Mouse (Mus musculus) kidney, postnatal 0 days (tissue): ENCODE data around the gene Serpina9. TPM values are rescaled to one million over a fixed set of nuclear protein-coding genes. Genes with fewer than 3 reads are reported as not detected.

Experiments used
- ATAC-seq: fragments of 200-750 bp; cut with Nextera tagmentation; replicated peaks from 2 replicates; pipeline ENCODE4 v1.8.0; 2017; ENCODE audit warnings: low read depth, moderate number of reproducible peaks, moderate TSS enrichment, moderate library complexity; ENCODE audit not compliant: low FRiP score
- DNase-seq: peaks from one replicate; pipeline ENCODE4 v3.0.0-alpha.2; 2016; ENCODE audit warnings: low spot score
- H3K27ac ChIP-seq: fragments of 300-500 bp; sonication (generic); 2 replicates; pipeline ENCODE4 v1.5.1; 2014; ENCODE audit warnings: mild to moderate bottlenecking
- H3K27me3 ChIP-seq: fragments of 300-500 bp; sonication (generic); 2 replicates; pipeline ENCODE4 v1.6.1; 2014; ENCODE audit warnings: low read length, mixed read lengths; ENCODE audit not compliant: insufficient read depth
- H3K36me3 ChIP-seq: fragments of 300-500 bp; sonication (generic); 2 replicates; pipeline ENCODE4 v1.6.1; 2014; ENCODE audit warnings: low read length, mixed read lengths; ENCODE audit not compliant: insufficient read depth
- H3K4me1 ChIP-seq: fragments of 300-500 bp; sonication (generic); replicated peaks from 2 replicates; pipeline ENCODE4 v1.6.1; 2014; ENCODE audit warnings: antibody characterized with exemption, low read length, mixed read lengths; ENCODE audit not compliant: insufficient read depth
- H3K4me2 ChIP-seq: fragments of 300-500 bp; sonication (generic); 2 replicates; pipeline ENCODE4 v1.6.1; 2014; ENCODE audit warnings: mild to moderate bottlenecking, low read length, moderate library complexity, mixed read lengths
- H3K4me3 ChIP-seq: fragments of 300-500 bp; sonication (generic); replicated peaks from 2 replicates; pipeline ENCODE4 v1.5.1; 2014; ENCODE audit warnings: low read depth, low read length
- H3K9ac ChIP-seq: fragments of 300-500 bp; sonication (generic); 2 replicates; pipeline ENCODE4 v1.6.1; 2014; ENCODE audit warnings: low read depth, low read length
- H3K9me3 ChIP-seq: fragments of 300-500 bp; sonication (generic); replicated peaks from 2 replicates; pipeline ENCODE4 v1.6.1; 2016; ENCODE audit warnings: low read length, inconsistent platforms, mixed read lengths
- CTCF ChIP-seq: IDR thresholded peaks from 2 replicates; pipeline ENCODE4 v1.5.1; 2016; ENCODE audit warnings: antibody characterized with exemption, low read depth, mild to moderate bottlenecking, moderate library complexity
- WGBS: fragments of 180-500 bp; shearing (Covaris S2); extraction: QIAGEN DNeasy Blood & Tissue Kit; methylation state at CpG from one replicate; pipeline ENCODE4 v1.1.7; 2014; 5-methylcytosine and 5-hydroxymethylcytosine counted together
- polyA plus RNA-seq: library from polyadenylated mRNA; unstranded; fragments of >200 nt; fragmentation: Nextera tagmentation; extraction: Ambion mirVana; gene quantifications from 2 replicates; pipeline ENCODE4 v1.2.1, GENCODE M21; 2015

Gene Serpina9
- polyA plus RNA-seq, 1 experiment from 2014 or later = not detected

DNA sequence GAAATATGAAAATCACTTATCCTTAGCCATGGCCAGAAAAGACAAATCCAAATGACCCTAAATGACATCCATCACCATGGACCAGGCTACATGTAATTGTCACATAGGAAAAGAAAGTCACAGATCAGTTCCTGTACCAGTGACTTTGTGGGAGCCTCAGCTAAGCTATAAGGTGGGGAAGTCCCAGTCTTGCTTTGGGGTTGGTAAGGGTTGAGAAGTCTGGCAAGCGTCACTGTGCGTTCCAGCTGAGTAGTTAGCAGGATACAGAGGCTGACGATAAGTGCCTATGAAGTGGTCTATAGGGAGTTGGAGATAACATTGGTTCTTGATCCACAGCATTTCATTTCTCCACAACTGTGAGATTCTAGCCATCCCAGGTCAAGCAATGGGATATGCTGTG is 1.7 kb upstream of the Serpina9 start:
- 0 out of 2 replicates have a peak, but pooled peaks cover 3% of the 10 kb centered on the region for H3K9me3 ChIP-seq
- H3K27me3 ChIP-seq = no peaks in the 10 kb centered on the region
- DNase-seq (no peak), ATAC-seq (no peak)
- H3K4me3 ChIP-seq = no peak overlapping the region
- H3K4me1 ChIP-seq = no peaks in the 10 kb centered on the region
- TF ChIP-seq CTCF = no peak
- WGBS = 52% methylated on average over 3 of the region's 3 CpGs
- no peak overlapping the region for H3K27ac ChIP-seq
- H3K36me3 ChIP-seq = no peaks in the 10 kb centered on the region
- H3K4me2 ChIP-seq = no peak overlapping the region
- no peak overlapping the region for H3K9ac ChIP-seq

DNA sequence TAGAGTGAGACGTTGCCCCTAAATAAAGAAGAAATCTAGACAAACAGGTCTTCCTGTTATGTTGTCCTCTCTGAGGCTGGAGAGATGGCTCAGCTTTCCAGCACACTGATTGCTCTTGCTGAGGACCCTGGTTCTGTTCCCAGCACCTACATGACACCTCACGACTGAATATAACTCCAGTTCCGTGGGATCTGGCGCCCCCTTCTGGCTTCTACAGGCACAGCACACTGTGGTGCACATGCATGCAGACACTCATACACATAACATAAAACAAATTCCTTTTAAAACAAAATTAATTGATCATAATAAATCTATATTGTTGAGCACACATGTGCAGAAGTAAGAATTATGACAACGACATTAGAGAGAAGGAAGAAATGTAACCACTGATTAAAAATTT is 8.9 kb downstream of the Serpina9 start:
- Histone ChIP-seq H3K4me3 (no peak overlapping the region), H3K4me1 (0 out of 2 replicates have a peak, but pooled peaks cover 3% of the 10 kb centered on the region), H3K9ac (no peak overlapping the region), H3K9me3 (no peaks in the 10 kb centered on the region; the same call in 1 of the 2 replicates), H3K27me3 (no peaks in the 10 kb centered on the region), H3K27ac (no peak overlapping the region), H3K4me2 (no peak overlapping the region), H3K36me3 (no peaks in the 10 kb centered on the region)
- 77% methylated on average over 5 of the region's 5 CpGs for WGBS
- no peak for TF ChIP-seq CTCF
- no peak for ATAC-seq
- DNase-seq = no peak

DNA sequence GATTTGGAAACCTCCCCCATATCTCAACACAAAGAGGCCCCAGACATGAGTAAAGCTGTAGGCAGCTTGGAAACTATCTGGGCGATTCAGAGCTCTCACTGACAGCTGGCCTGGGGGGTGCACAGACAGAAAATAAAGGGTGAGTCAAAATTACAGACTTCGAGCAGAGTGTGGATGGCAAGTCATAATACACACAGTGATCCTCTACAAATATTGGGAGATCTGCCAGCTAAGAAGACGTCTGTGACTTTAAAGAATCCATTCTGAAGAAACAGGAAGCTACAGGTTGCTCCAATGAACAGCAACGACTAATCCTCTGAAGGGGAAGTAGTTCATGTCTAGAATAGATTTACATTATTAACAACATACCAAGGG is 10.3 kb downstream of the Serpina9 start:
- ATAC-seq (no peak), DNase-seq (peak; percentile 19)
- TF ChIP-seq CTCF = no peak
- 25% methylated on average over 4 of the region's 4 CpGs for WGBS
- Histone ChIP-seq H3K4me2 (no peak overlapping the region), H3K4me3 (no peak overlapping the region), H3K4me1 (0 out of 2 replicates have a peak, but pooled peaks cover 3% of the 10 kb centered on the region), H3K9ac (no peak overlapping the region), H3K27me3 (no peaks in the 10 kb centered on the region), H3K27ac (no peak overlapping the region), H3K36me3 (no peaks in the 10 kb centered on the region), H3K9me3 (no peaks in the 10 kb centered on the region; the same call in 1 of the 2 replicates)

DNA sequence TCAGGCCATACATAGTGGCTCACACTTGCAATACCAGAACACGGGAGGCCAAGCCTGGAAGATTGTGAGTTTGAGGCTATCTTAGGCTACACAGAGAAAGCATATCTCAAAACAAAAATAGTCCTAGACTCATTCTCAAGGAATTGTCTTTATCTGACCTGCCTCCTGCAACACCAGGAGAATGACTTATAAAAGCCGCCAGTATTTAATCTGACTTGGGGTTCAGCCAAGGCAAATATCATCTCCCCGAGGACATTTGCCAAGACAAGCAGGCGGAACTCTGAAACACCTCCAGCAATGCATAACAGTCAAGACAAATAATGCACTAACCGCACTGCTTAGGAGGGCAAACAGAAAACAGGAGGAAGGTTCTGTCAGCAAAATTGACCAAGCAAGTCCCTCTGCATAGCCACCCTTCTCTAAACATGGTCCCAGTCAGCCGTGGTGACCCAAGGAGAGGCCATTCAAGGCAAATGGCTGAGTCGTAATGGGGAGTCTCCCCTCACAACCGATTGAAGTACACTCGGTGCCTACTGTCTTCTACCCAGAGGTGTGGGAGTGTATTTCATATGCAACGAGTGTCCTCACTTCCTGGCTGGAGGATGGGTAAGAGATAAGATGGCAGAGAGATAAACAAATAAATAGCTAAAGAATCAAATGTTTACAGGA is 10.9 kb downstream of the Serpina9 start:
- Histone ChIP-seq H3K9me3 (no peaks in the 10 kb centered on the region; the same call in 1 of the 2 replicates), H3K4me2 (no peak overlapping the region), H3K4me3 (no peak overlapping the region), H3K27ac (no peak overlapping the region), H3K36me3 (no peaks in the 10 kb centered on the region), H3K27me3 (no peaks in the 10 kb centered on the region), H3K4me1 (0 out of 2 replicates have a peak, but pooled peaks cover 3% of the 10 kb centered on the region), H3K9ac (no peak overlapping the region)
- TF ChIP-seq CTCF = no peak
- ATAC-seq (no peak), DNase-seq (peak; percentile 25)
- WGBS = 25% methylated on average over 10 of the region's 10 CpGs

DNA sequence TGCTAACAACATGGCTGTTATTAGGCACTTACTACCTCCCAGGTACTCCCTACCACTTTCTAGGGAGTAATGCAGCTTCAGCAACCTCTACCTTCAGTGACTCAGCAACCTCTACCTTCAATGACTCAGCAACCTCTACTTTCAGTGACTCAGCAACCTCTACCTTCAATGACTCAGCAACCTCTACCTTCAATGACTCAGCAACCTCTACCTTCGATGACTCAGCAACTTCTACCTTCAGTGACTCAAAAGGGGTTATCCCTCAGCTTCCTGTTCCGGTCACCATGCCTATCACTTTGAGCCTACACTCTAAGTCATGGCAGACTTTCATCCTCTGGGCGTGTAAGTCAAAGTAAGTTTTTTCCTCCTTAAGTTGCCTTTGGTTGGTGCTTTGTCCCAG is 13.0 kb downstream of the Serpina9 start:
- Histone ChIP-seq H3K27me3 (no peaks in the 10 kb centered on the region), H3K36me3 (no peaks in the 10 kb centered on the region), H3K27ac (no peak overlapping the region), H3K4me2 (no peak overlapping the region), H3K4me3 (no peak overlapping the region), H3K4me1 (0 out of 2 replicates have a peak, but pooled peaks cover 3% of the 10 kb centered on the region), H3K9ac (no peak overlapping the region), H3K9me3 (no peaks in the 10 kb centered on the region; the same call in 1 of the 2 replicates)
- no peak for DNase-seq
- WGBS = 90% methylated on average over 3 of the region's 3 CpGs
- TF ChIP-seq CTCF = no peak
- no peak for ATAC-seq

DNA sequence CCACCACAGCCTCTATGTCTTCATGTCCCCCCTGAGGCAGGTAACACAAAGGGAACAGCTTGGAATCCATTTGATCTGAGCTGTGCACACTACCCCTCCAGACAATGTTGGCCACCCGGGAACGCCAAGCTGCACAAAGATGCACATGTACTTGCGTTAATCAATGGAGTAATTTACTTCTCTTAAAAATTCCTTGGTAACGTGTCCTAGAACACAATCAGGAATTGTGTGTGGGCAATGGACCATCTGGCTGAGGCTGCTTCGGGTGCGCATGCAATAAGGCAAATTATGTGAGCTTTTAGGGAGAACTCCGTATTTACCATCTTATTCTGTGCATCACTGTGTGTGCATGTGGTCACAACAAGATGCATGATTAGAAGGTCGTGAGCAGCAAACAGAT is 13.9 kb downstream of the Serpina9 start:
- DNase-seq (no peak), ATAC-seq (no peak)
- 83% methylated on average over 8 of the region's 8 CpGs for WGBS
- H3K27me3 ChIP-seq = no peaks in the 10 kb centered on the region
- no peak overlapping the region for H3K4me2 ChIP-seq
- H3K9ac ChIP-seq = no peak overlapping the region
- TF ChIP-seq CTCF = no peak
- no peaks in the 10 kb centered on the region for H3K36me3 ChIP-seq
- no peak overlapping the region for H3K27ac ChIP-seq
- 0 out of 2 replicates have a peak, but pooled peaks cover 3% of the 10 kb centered on the region for H3K4me1 ChIP-seq
- H3K9me3 ChIP-seq = no peaks in the 10 kb centered on the region; the same call in 1 of the 2 replicates
- H3K4me3 ChIP-seq = no peak overlapping the region
